Comparison of ENCODE assay signal across 8 mouse cellular contexts in genomic region chr8:47989655-47990385, GRCm38 (mm10). TPM values are rescaled to one million over a fixed set of nuclear protein-coding genes. Genes with fewer than 3 reads are reported as not detected.
DNase-seq lines count a peak whose midpoint lies in the region; ATAC-seq and TF ChIP-seq lines count a peak whose summit lies in the region.

No protein-coding gene starts in this region.

- peak overlapping the region; percentile 79 for H3K4me3 ChIP-seq in gastrocnemius, adult 2 months
- peak overlapping the region; percentile 89 for H3K4me3 ChIP-seq in G1E (ENCODE audit: low read depth, low read length)
- H3K4me3 ChIP-seq in embryonic facial prominence, embryonic 14.5 days (ENCODE audit: low read depth, low read length) = peak overlapping the region; percentile 90
- H3K4me3 ChIP-seq in hindbrain, embryonic 14.5 days (replicated peaks; ENCODE audit: low read length) = peak overlapping the region; percentile 68
- peak overlapping the region; percentile 67 for H3K4me3 ChIP-seq in limb, embryonic 15.5 days
- peak overlapping the region; percentile 84 for H3K4me3 ChIP-seq in midbrain, embryonic 13.5 days (replicated peaks)

- H3K27ac ChIP-seq in gastrocnemius, adult 2 months = peak overlapping the region; percentile 97
- H3K27ac ChIP-seq in embryonic facial prominence, embryonic 14.5 days (replicated peaks; ENCODE audit: low read depth, low read length) = peak overlapping the region; percentile 92
- peak overlapping the region; percentile 73 for H3K27ac ChIP-seq in hindbrain, embryonic 14.5 days
- peak overlapping the region; percentile 91 for H3K27ac ChIP-seq in limb, embryonic 15.5 days
- peak overlapping the region; percentile 79 for H3K27ac ChIP-seq in midbrain, embryonic 13.5 days

- H3K27me3 ChIP-seq in G1E (ENCODE audit: insufficient read depth, low read length) = no peaks in the 10 kb centered on the region; the same call in 1 of the 2 replicates
- no peaks in the 10 kb centered on the region for H3K27me3 ChIP-seq in embryonic facial prominence, embryonic 14.5 days (replicated peaks; ENCODE audit: control insufficient read depth, insufficient read depth, low read length)
- H3K27me3 ChIP-seq in hindbrain, embryonic 14.5 days (ENCODE audit: control insufficient read depth, insufficient read depth, low read length) = no peaks in the 10 kb centered on the region
- no peaks in the 10 kb centered on the region for H3K27me3 ChIP-seq in limb, embryonic 15.5 days
- 0 out of 2 replicates have a peak, but pooled peaks cover 5% of the 10 kb centered on the region for H3K27me3 ChIP-seq in midbrain, embryonic 13.5 days

- intact Hi-C loops in gastrocnemius, adult 2 months (cut with DNase I) = loop anchor here (2.0 to 5.0 kb wide), 2 partner anchors 15 to 273 kb away; no protein-coding TSS in a partner anchor

- WGBS in embryonic facial prominence, embryonic 14.5 days = 0% methylated on average over 12 of the region's 66 CpGs
- under 1% methylated on average over 47 of the region's 66 CpGs for WGBS in hindbrain, embryonic 14.5 days
- WGBS in limb, embryonic 15.5 days = under 1% methylated on average over 51 of the region's 66 CpGs
- under 1% methylated on average over 56 of the region's 66 CpGs for WGBS in midbrain, embryonic 13.5 days

- H3K4me2 ChIP-seq in embryonic facial prominence, embryonic 14.5 days (ENCODE audit: low read depth, low read length) = peak overlapping the region; percentile 96
- H3K4me2 ChIP-seq in hindbrain, embryonic 14.5 days (replicated peaks) = peak overlapping the region; percentile 82
- H3K4me2 ChIP-seq in limb, embryonic 15.5 days = peak overlapping the region; percentile 76
- H3K4me2 ChIP-seq in midbrain, embryonic 13.5 days (replicated peaks) = peak overlapping the region; percentile 93

- H3K36me3 ChIP-seq in G1E (replicated peaks) = peaks cover 8% of the 10 kb centered on the region
- no peaks in the 10 kb centered on the region for H3K36me3 ChIP-seq in embryonic facial prominence, embryonic 14.5 days (ENCODE audit: control insufficient read depth, insufficient read depth, low read length)
- no peaks in the 10 kb centered on the region for H3K36me3 ChIP-seq in hindbrain, embryonic 14.5 days (replicated peaks; ENCODE audit: control insufficient read depth, insufficient read depth)
- H3K36me3 ChIP-seq in limb, embryonic 15.5 days = no peaks in the 10 kb centered on the region
- no peaks in the 10 kb centered on the region for H3K36me3 ChIP-seq in midbrain, embryonic 13.5 days

- no peak for DNase-seq in gastrocnemius, adult 2 months
- no peak for DNase-seq in gastrocnemius, postnatal 4 days (ENCODE audit: low spot score in 2 of 2)
- DNase-seq in G1E (ENCODE audit: low spot score) = peak; percentile 44
- peak; percentile 51 for DNase-seq in embryonic facial prominence, embryonic 14.5 days (ENCODE audit: low spot score)
- DNase-seq in hindbrain, embryonic 14.5 days (ENCODE audit: low spot score) = no peak
- no peak for DNase-seq in layer of hippocampus, postnatal 25 days (ENCODE audit: extremely low spot score in 1 of 2, low spot score in 1 of 2)

- peaks cover 38% of the 10 kb centered on the region for H3K4me1 ChIP-seq in G1E (ENCODE audit: insufficient read depth, low read depth, low read length)
- H3K4me1 ChIP-seq in embryonic facial prominence, embryonic 14.5 days (ENCODE audit: control insufficient read depth, insufficient read depth, low read length) = peaks cover 47% of the 10 kb centered on the region
- peaks cover 21% of the 10 kb centered on the region for H3K4me1 ChIP-seq in hindbrain, embryonic 14.5 days (replicated peaks; ENCODE audit: control insufficient read depth, insufficient read depth, low read length)
- H3K4me1 ChIP-seq in limb, embryonic 15.5 days = peaks cover 55% of the 10 kb centered on the region
- peaks cover 37% of the 10 kb centered on the region for H3K4me1 ChIP-seq in midbrain, embryonic 13.5 days (replicated peaks)

- no peak for ATAC-seq in G1E (ENCODE audit: extremely low read depth, insufficient number of reproducible peaks, low FRiP score, poor library complexity, severe bottlenecking)
- ATAC-seq in embryonic facial prominence, embryonic 14.5 days (ENCODE audit: low read depth) = no peak; the same call in 1 of the 2 replicates
- ATAC-seq in hindbrain, embryonic 14.5 days (ENCODE audit: low FRiP score) = peak; percentile 32
- no peak; the same call in 1 of the 2 replicates for ATAC-seq in limb, embryonic 15.5 days (ENCODE audit: insufficient number of reproducible peaks, low FRiP score, low TSS enrichment, low read depth)
- peak; percentile 78 for ATAC-seq in midbrain, embryonic 13.5 days

- TF ChIP-seq CTCF in gastrocnemius, adult 2 months (IDR thresholded peaks at IDR 0.05) = no peak
- no peak for TF ChIP-seq CTCF in G1E (IDR thresholded peaks at IDR 0.05; ENCODE audit: low read depth, low read length)

- no peaks in the 10 kb centered on the region for H3K9me3 ChIP-seq in G1E (replicated peaks)
- no peaks in the 10 kb centered on the region for H3K9me3 ChIP-seq in embryonic facial prominence, embryonic 14.5 days (ENCODE audit: control insufficient read depth, low read length)
- no peaks in the 10 kb centered on the region for H3K9me3 ChIP-seq in hindbrain, embryonic 14.5 days (ENCODE audit: control insufficient read depth, low read length)
- H3K9me3 ChIP-seq in limb, embryonic 15.5 days = no peaks in the 10 kb centered on the region
- no peaks in the 10 kb centered on the region for H3K9me3 ChIP-seq in midbrain, embryonic 13.5 days

- H3K9ac ChIP-seq in embryonic facial prominence, embryonic 14.5 days (ENCODE audit: low read depth, low read length) = peak overlapping the region; percentile 92
- peak overlapping the region; percentile 69 for H3K9ac ChIP-seq in hindbrain, embryonic 14.5 days
- H3K9ac ChIP-seq in limb, embryonic 15.5 days = peak overlapping the region; percentile 67
- H3K9ac ChIP-seq in midbrain, embryonic 13.5 days (replicated peaks) = peak overlapping the region; percentile 82

RNA-seq across cellular contexts. Expression of gene Wwc2, which starts 0.9 kb away (rescaled TPM):
- 1 to 10 TPM; 5.0 to 8.3 TPM for total RNA-seq in gastrocnemius, adult 2 months (2021)
- 10 to 100 TPM; 19.5 to 20.2 TPM for total RNA-seq in gastrocnemius, postnatal 4 days (2021)
- total RNA-seq in G1E (2014; fragmentation: Nextera tagmentation) (7.8 and 8.1 TPM in 2 replicates), G1E (2017) (3.5 and 4.0 TPM in 2 replicates)
- polyA plus RNA-seq in G1E (2012) = 7.4 and 7.5 TPM in 2 replicates
- 12.5 and 12.7 TPM in 2 replicates for polyA plus RNA-seq in embryonic facial prominence, embryonic 14.5 days (2014; fragmentation: Nextera tagmentation; extraction: Ambion mirVana)
- polyA plus RNA-seq in hindbrain, embryonic 14.5 days (2014; fragmentation: Nextera tagmentation; extraction: Ambion mirVana) = 7.3 and 7.7 TPM in 2 replicates
- polyA plus RNA-seq in limb, embryonic 15.5 days (2015; fragmentation: Nextera tagmentation; extraction: Ambion mirVana) = 9.4 and 11.9 TPM in 2 replicates
- polyA plus RNA-seq in midbrain, embryonic 13.5 days (2015; fragmentation: Nextera tagmentation; extraction: Ambion mirVana) = 4.8 and 5.1 TPM in 2 replicates
- total RNA-seq in layer of hippocampus, postnatal 25 days (2021) = 10 to 100 TPM; 28.0 to 29.0 TPM

Comparison
In these comparisons a context has a peak if more than half of its experiments do, and no peak if none do; other contexts are left out.
1. DNase-seq: peak in G1E (single experiment) and embryonic facial prominence, embryonic 14.5 days (single experiment); none in gastrocnemius, adult 2 months (single experiment), gastrocnemius, postnatal 4 days (0 of 2), hindbrain, embryonic 14.5 days (single experiment) and layer of hippocampus, postnatal 25 days (0 of 2).
2. ATAC-seq: peak in hindbrain, embryonic 14.5 days (single experiment) and midbrain, embryonic 13.5 days (single experiment); none in G1E (single experiment), embryonic facial prominence, embryonic 14.5 days (single experiment) and limb, embryonic 15.5 days (single experiment).
3. Peak in every context shown above with its lines, with median percentiles within 50 percentile points of each other: H3K27ac ChIP-seq, H3K4me3 ChIP-seq, H3K4me2 ChIP-seq and H3K9ac ChIP-seq.